Mouse (Mus musculus): ENCODE data around the gene Zdhhc12. TPM values are rescaled to one million over a fixed set of nuclear protein-coding genes. Genes with fewer than 3 reads are reported as not detected.

Zdhhc12 gene
- polyA plus RNA-seq, 1 experiment: 1.6 TPM

DNA sequence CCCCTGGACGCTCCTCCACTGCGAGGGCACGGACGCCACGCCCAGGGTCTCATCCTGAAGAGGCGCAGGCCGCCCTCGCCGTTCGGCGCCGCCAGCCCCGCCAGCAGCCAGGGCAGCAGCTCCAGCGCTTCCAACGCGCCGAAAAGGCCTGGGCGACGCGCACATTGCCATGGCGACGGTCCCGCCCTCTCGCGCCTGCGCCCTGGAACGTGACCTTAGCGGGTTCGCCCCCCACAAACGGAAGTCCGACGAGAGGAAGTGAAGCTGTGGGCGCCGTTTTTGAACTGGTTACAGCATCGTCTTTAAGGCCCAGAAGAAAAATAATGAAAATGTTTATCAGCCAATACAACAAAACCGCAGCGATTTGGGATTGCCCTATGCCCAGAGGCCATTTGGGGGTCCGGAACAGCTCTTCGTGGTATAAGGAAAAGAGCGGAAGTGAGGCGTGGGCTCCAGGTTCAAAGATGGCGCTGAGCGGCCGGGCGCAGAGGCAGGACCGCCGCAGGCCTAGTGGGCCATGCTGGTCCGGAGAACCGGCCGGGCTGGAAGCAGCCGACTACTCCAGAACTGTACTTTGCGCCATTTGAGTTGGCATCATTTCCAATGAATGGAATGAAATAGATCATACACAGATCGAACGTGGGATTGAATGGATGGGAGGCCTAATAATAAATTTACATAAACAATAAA is 44.6 kb downstream of the Zdhhc12 start, which contains the start of gene Wdr34:
Gene Wdr34, minus strand, starts transcription at position 183 of the 690 bp plus-strand sequence.
- Histone ChIP-seq H3K9me3 (ENCODE audit: control insufficient read depth, low read length) (no peaks in the 10 kb centered on the region), H3K4me3 (replicated peaks) (peak within 1 kb of the TSS; percentile 65), H3K27me3 (ENCODE audit: control insufficient read depth) (peaks cover 8% of the 10 kb centered on the region), H3K36me3 (ENCODE audit: control insufficient read depth) (peaks cover 3% of the 10 kb centered on the region), H3K4me1 (ENCODE audit: control insufficient read depth) (peaks cover 26% of the 10 kb centered on the region)
- TF ChIP-seq TAL1 (IDR thresholded peaks at IDR 0.05; ENCODE audit: low read length) (no peak), GATA1 (IDR thresholded peaks at IDR 0.05; ENCODE audit: low read length) (no peak)

DNA sequence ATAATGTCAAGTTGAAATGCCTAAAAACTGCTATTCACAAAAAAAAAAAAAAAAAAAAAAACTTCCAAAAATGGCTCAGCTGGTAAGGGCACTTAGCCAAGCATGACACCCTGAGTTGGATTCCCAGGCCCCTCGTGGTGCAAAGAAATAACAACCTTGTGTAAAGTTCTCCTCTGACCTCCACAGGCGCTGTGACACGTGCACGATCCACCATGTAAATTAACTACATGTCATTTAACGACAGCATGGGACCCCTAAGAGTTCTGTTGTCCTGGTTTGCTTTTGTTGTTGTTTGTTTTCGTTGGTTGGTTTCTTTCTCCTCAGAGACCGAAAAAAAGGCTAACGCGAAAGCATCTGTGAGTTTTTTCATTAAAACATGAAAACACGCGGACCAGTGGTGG is 45.3 kb downstream of the Zdhhc12 start:
- TF ChIP-seq GATA1 (IDR thresholded peaks at IDR 0.05; ENCODE audit: low read length) (no peak), TAL1 (IDR thresholded peaks at IDR 0.05; ENCODE audit: low read length) (no peak)
- peaks cover 27% of the 10 kb centered on the region for H3K4me1 ChIP-seq (ENCODE audit: control insufficient read depth)

DNA sequence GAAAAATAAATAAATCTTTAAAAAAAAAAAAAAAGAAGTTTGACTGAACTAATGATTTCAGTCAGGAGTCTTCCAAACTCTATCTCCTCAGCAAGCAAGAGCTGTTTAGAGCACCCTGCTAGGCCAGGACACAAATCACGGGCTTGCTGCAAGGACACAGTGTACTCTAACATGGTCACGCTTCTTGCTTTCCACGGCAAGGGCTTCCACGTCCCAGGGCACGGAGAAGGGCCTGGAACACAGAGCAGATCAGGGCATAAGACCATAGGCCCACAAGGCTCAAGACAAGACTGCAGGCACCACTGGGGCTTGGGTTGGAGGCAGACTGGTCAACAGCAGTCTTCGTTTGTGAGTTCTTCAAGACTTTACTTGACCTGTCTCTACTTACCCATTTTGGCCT is 46.3 kb downstream of the Zdhhc12 start:
- no peaks in the 10 kb centered on the region for H3K9me3 ChIP-seq (ENCODE audit: control insufficient read depth, low read length)
- H3K4me3 ChIP-seq (replicated peaks): no peak overlapping the region
- TF ChIP-seq TAL1 (IDR thresholded peaks at IDR 0.05; ENCODE audit: low read length): no peak
- TF ChIP-seq GATA1 (IDR thresholded peaks at IDR 0.05; ENCODE audit: low read length): no peak
- peaks cover 3% of the 10 kb centered on the region for H3K36me3 ChIP-seq (ENCODE audit: control insufficient read depth)
- peaks cover 34% of the 10 kb centered on the region for H3K4me1 ChIP-seq (ENCODE audit: control insufficient read depth)
- no peaks in the 10 kb centered on the region for H3K27me3 ChIP-seq (ENCODE audit: control insufficient read depth)

More for the DNA sequence above, 45.3 kb downstream of the Zdhhc12 start:
- Histone ChIP-seq H3K9me3 (ENCODE audit: control insufficient read depth, low read length) (no peaks in the 10 kb centered on the region), H3K4me3 (replicated peaks) (peak overlapping the region; percentile 65), H3K36me3 (ENCODE audit: control insufficient read depth) (peaks cover 3% of the 10 kb centered on the region), H3K27me3 (ENCODE audit: control insufficient read depth) (peaks cover 1% of the 10 kb centered on the region)

DNA sequence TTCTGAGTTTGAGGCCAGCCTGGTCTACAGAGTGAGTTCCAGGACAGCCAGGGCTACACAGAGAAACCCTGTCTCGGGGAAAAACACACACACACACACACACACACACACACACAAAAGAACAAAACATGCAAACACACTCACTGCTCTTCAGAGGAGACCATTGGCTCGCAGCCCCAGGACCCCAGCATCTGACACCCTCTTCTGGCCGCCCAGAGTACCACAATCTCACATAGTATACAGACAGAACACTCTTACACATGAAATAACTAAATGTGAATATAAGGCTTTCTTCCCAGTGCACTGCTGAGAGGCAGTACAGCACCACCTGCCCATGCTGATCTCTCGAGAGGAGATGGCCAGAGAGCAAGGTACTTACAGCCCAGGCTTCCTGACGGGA is 48.9 kb downstream of the Zdhhc12 start:
- TF ChIP-seq GATA1 (IDR thresholded peaks at IDR 0.05; ENCODE audit: low read length) (no peak), TAL1 (IDR thresholded peaks at IDR 0.05; ENCODE audit: low read length) (no peak)
- H3K4me1 ChIP-seq (ENCODE audit: control insufficient read depth): peaks cover 31% of the 10 kb centered on the region
- no peak overlapping the region for H3K4me3 ChIP-seq (replicated peaks)
- H3K27me3 ChIP-seq (ENCODE audit: control insufficient read depth): no peaks in the 10 kb centered on the region
- H3K36me3 ChIP-seq (ENCODE audit: control insufficient read depth): peaks cover 3% of the 10 kb centered on the region
- no peaks in the 10 kb centered on the region for H3K9me3 ChIP-seq (ENCODE audit: control insufficient read depth, low read length)

DNA sequence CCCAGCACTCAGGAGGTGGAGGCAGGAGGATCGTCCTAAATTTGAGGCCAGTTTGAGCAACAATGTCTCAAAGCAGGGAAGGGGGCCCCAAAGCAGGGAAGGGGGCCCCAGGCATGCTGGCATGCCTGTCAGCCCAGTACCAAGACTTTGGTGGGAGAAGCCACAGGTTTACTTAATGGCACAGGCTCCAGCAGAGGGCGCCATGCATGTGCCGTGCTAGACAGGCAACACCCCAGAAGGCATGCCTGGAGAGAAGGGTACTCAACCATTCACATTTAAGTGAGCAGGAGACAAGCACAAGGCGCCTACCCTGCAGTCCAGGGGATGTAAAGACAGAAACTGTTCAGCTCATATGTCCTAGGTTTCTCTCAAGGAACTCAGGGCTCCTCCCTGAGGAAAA is 51.0 kb downstream of the Zdhhc12 start:
- Histone ChIP-seq H3K36me3 (ENCODE audit: control insufficient read depth) (peaks cover 3% of the 10 kb centered on the region), H3K4me1 (ENCODE audit: control insufficient read depth) (peaks cover 13% of the 10 kb centered on the region), H3K27me3 (ENCODE audit: control insufficient read depth) (no peaks in the 10 kb centered on the region), H3K4me3 (replicated peaks) (no peak overlapping the region), H3K9me3 (ENCODE audit: control insufficient read depth, low read length) (no peaks in the 10 kb centered on the region)
- TF ChIP-seq TAL1 (IDR thresholded peaks at IDR 0.05; ENCODE audit: low read length) (no peak), GATA1 (IDR thresholded peaks at IDR 0.05; ENCODE audit: low read length) (no peak)

Other genes with a start within 250 kb of the Zdhhc12 start
- gene Cercam, start 224.5 kb downstream of the Zdhhc12 start, polyA plus RNA-seq (2012): 17.8 and 25.1 TPM in 2 replicates
- gene Odf2, start 204.4 kb downstream of the Zdhhc12 start, polyA plus RNA-seq (2012): 5.7 and 6.0 TPM in 2 replicates
- 6.5 and 7.0 TPM in 2 replicates for gene Gle1, start 158.2 kb downstream of the Zdhhc12 start, polyA plus RNA-seq (2012)
- 0.01 and 0.04 TPM in 2 replicates for gene Sptan1, start 128.1 kb downstream of the Zdhhc12 start, polyA plus RNA-seq (2012)
- 0.69 and 1.6 TPM in 2 replicates for gene Wdr34, start 44.8 kb downstream of the Zdhhc12 start, polyA plus RNA-seq (2012)
- gene Set, start 36.3 kb downstream of the Zdhhc12 start, polyA plus RNA-seq (2012): 11.7 and 14.7 TPM in 2 replicates
- 0.09 and 0.13 TPM in 2 replicates for gene Pkn3, start 16.0 kb downstream of the Zdhhc12 start, polyA plus RNA-seq (2012)
- gene Zer1, start 30.9 kb upstream of the Zdhhc12 start, polyA plus RNA-seq (2012): 1.7 and 2.4 TPM in 2 replicates
- gene Tbc1d13, start 40.1 kb upstream of the Zdhhc12 start, polyA plus RNA-seq (2012): 0.72 and 0.83 TPM in 2 replicates
- gene Endog, start 77.8 kb upstream of the Zdhhc12 start, polyA plus RNA-seq (2012): 0.45 and 0.55 TPM in 2 replicates
- 2.5 and 2.9 TPM in 2 replicates for gene Spout1, start 84.8 kb upstream of the Zdhhc12 start, polyA plus RNA-seq (2012)
- gene Kyat1, start 112.2 kb upstream of the Zdhhc12 start, polyA plus RNA-seq (2012): 0.34 and 0.45 TPM in 2 replicates
- gene Lrrc8a, start 144.1 kb upstream of the Zdhhc12 start, polyA plus RNA-seq (2012): 0.56 TPM in 2 replicates
- not detected in 2 replicates for gene Gm28035, start 146.9 kb upstream of the Zdhhc12 start, polyA plus RNA-seq (2012)
- 0.06 and 0.33 TPM in 2 replicates for gene Phyhd1, start 172.6 kb upstream of the Zdhhc12 start, polyA plus RNA-seq (2012)
- not detected in 2 replicates for gene Gm28038, start 187.4 kb upstream of the Zdhhc12 start, polyA plus RNA-seq (2012)
- 0.12 and 0.17 TPM in 2 replicates for gene Dolk, start 192.7 kb upstream of the Zdhhc12 start, polyA plus RNA-seq (2012)
- gene Nup188, start 192.7 kb upstream of the Zdhhc12 start, polyA plus RNA-seq (2012): 10.7 and 13.0 TPM in 2 replicates